Mouse (Mus musculus) activated CD4-positive, CD25-positive, alpha-beta regulatory T cell, adult 4 months (primary cell): ENCODE results near the gene Zfp143. TPM values are rescaled to one million over a fixed set of nuclear protein-coding genes. Genes with fewer than 3 reads are reported as not detected.

Experiments used
- ATAC-seq: one replicate; pipeline ENCODE4 v1.8.0; 2017
- polyA plus RNA-seq, 2 experiments: library from polyadenylated mRNA; unstranded; fragments of 100-300 nt; shearing (Covaris generic); gene quantifications; one replicate each; pipeline ENCODE4 v1.2.1; 2017

The Zfp143 gene
- polyA plus RNA-seq, 2 experiments from 2014 or later: 35.2 to 36.1 TPM

GRCm38 (mm10) chr7:110138538-110138937, 77.5 kb downstream of the Zfp143 start:
- ATAC-seq: no peak

- no peak for ATAC-seq
These were observed 82.8 kb downstream of the Zfp143 start for GRCm38 (mm10) chr7:110143863-110144262.

Other genes starting within 250 kb of the Zfp143 start
- under 1 TPM in 1 of 2 experiments, not detected in 1; 0.09 TPM for gene Scube2, start 195.5 kb upstream of the Zfp143 start, polyA plus RNA-seq
- 10 to 100 TPM; 29.7 to 34.8 TPM for gene Dennd5a, start 100.7 kb upstream of the Zfp143 start, polyA plus RNA-seq
- gene Tmem41b, start 74.3 kb upstream of the Zfp143 start, polyA plus RNA-seq: 10 to 100 TPM; 31.6 to 35.3 TPM
- gene Ipo7, start 42.9 kb upstream of the Zfp143 start, polyA plus RNA-seq: 10 to 100 TPM; 26.5 to 31.4 TPM
- gene Wee1, start 60.8 kb downstream of the Zfp143 start, polyA plus RNA-seq: 1 to 10 TPM; 2.4 to 3.0 TPM
- gene Swap70, start 160.5 kb downstream of the Zfp143 start, polyA plus RNA-seq: 10 to 100 TPM; 38.4 to 43.6 TPM